Mouse (Mus musculus) cerebellum, adult 11-12 months (tissue): Measurements from ENCODE around the gene Vmn1r37.
"Not testable (repeated sequence)": the region's sequence is repeated elsewhere in the genome, so short reads cannot be mapped to it uniquely, and the experiment has no call there.

ENCODE experiments used
- DNase-seq: peaks from one replicate; pipeline ENCODE4 v3.0.0; 2022

Vmn1r37 gene

GRCm38 (mm10) chr6:66729082-66729481 is at the start of gene Vmn1r37:
Gene Vmn1r37, plus strand, starts transcription at chr6:66729382.
- DNase-seq = not testable (repeated sequence)

GRCm38 (mm10) chr6:66685806-66686205 is 43.4 kb upstream of the Vmn1r37 start, which contains the start of gene Vmn1r35:
Gene Vmn1r35, minus strand, starts transcription at chr6:66685906.
- DNase-seq = no peak

DNA sequence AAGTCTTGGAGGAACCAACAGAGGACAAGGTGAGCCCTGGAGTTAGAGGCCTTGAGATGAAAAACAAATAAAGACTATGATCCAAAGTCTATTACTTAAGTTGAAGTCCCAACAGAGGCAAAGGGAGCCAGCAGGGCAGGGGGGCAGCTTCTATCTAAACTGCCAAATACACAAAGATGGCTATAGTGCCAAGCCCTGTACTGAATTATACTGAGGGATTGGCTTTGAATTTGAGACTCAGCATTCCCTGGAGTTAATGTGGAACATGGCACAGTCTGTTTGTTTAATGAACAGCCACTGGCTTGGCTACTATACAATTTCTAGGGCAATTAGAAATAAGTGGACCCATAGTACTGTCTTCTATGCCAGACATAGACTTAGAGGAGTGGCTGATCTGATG is 20.3 kb upstream of the Vmn1r37 start:
- DNase-seq = no peak

DNA sequence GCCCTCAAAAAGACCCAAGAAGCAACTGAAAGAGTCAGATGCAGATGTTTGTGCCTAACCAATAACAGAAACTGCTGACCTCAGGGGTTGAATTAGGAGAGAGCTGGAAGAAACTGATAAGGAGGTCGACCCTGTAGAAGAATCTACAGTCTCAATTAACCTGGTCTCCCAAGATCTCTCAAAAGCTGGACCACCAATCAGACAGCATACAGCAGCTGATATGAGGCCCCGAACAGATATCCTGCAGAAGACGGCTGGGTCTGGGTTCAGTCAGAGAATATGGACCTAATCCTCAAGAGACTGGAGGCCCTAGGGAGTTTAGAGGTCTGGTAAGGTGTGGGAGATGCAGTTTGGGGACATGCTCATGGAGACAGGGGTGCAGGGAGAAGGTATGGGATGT is 15.3 kb upstream of the Vmn1r37 start:
- DNase-seq = no peak

- not testable (repeated sequence) for DNase-seq
Measured at GRCm38 (mm10) chr6:66719068-66719467, 10.1 kb upstream of the Vmn1r37 start, which contains the start of gene Vmn1r36. Gene Vmn1r36, minus strand, starts transcription at chr6:66719168.

DNA sequence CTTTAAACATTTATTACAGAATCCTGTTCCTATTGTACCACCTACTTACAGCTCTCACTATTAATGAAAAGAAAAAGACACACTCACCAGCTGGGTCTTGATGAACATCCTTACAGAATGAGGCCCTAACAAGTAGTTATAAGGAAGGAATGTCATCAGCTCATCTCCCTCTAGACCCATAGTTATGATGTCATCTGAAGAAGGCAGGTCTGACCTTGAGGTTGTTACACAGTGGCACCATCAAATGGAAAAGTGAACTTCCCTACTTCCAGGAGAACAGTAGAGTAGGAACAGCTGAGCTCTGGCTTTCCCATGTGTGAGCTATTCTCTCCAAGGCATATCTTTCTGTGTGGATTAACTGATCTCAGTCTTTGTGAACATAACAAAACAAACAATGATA is 53.3 kb downstream of the Vmn1r37 start, which contains the start of gene Vmn1r38:
Vmn1r38 (minus strand) TSS at position 101 of the 400 bp plus-strand sequence.
- DNase-seq = not testable (repeated sequence)
